Comparison of ENCODE assay signal across 9 mouse cellular contexts in genomic region chr9:96415873-96416570, GRCm38 (mm10). TPM values are rescaled to one million over a fixed set of nuclear protein-coding genes. Genes with fewer than 3 reads are reported as not detected.
DNase-seq lines count a peak whose midpoint lies in the region; ATAC-seq lines count a peak whose summit lies in the region.
"Had no signal": no experiment of that assay in that cellular context is flagged by ENCODE, and none has a peak within 500 bp of the region (broad histone marks: within the 10 kb centered on the region; RNA-seq: fewer than 3 reads in every experiment).

No protein-coding gene starts in this region.

- no peaks in the 10 kb centered on the region for H3K36me3 ChIP-seq in forebrain, embryonic 10.5 days (replicated peaks)
- H3K36me3 ChIP-seq in forebrain, embryonic 13.5 days (ENCODE audit: poor library complexity, severe bottlenecking) = no peaks in the 10 kb centered on the region
- H3K36me3 ChIP-seq in limb, embryonic 15.5 days = no peaks in the 10 kb centered on the region

- ATAC-seq in forebrain, embryonic 13.5 days = no peak
- 0 out of 2 replicates have a peak, but pooled peaks have one; percentile 49 for ATAC-seq in limb, embryonic 15.5 days (ENCODE audit: insufficient number of reproducible peaks, low FRiP score, low TSS enrichment, low read depth)

- no peak overlapping the region for H3K9ac ChIP-seq in forebrain, embryonic 13.5 days
- no peak overlapping the region for H3K9ac ChIP-seq in limb, embryonic 15.5 days

- no peak for DNase-seq in forebrain, embryonic 10.5 days (ENCODE audit: extremely low spot score, low spot score)
- peak; percentile 49 for DNase-seq in retina, postnatal 1 day
- DNase-seq in retina, embryonic 14.5 days (ENCODE audit: low spot score) = no peak
- peak; percentile 68 for DNase-seq in thymus, postnatal 14 days
- DNase-seq in testis, postnatal 10 days (ENCODE audit: low spot score) = no peak
- no peak for DNase-seq in testis, postnatal 14 days (ENCODE audit: low spot score)

- no peaks in the 10 kb centered on the region for H3K9me3 ChIP-seq in forebrain, embryonic 10.5 days
- no peaks in the 10 kb centered on the region for H3K9me3 ChIP-seq in forebrain, embryonic 13.5 days (replicated peaks)
- no peaks in the 10 kb centered on the region for H3K9me3 ChIP-seq in limb, embryonic 15.5 days

- H3K27me3 ChIP-seq in forebrain, embryonic 10.5 days (ENCODE audit: poor library complexity, severe bottlenecking) = no peaks in the 10 kb centered on the region
- H3K27me3 ChIP-seq in forebrain, embryonic 13.5 days = no peaks in the 10 kb centered on the region
- H3K27me3 ChIP-seq in limb, embryonic 15.5 days = no peaks in the 10 kb centered on the region

- 0 out of 2 replicates have a peak overlapping the region, but pooled peaks have one; percentile 25 for H3K27ac ChIP-seq in forebrain, embryonic 10.5 days
- H3K27ac ChIP-seq in forebrain, embryonic 13.5 days = no peak overlapping the region
- peak overlapping the region; percentile 28; the same call in 1 of the 2 replicates for H3K27ac ChIP-seq in limb, embryonic 15.5 days
- H3K27ac ChIP-seq: kidney, postnatal 0 days had no signal

- H3K4me3 ChIP-seq in forebrain, embryonic 10.5 days = no peak overlapping the region
- no peak overlapping the region for H3K4me3 ChIP-seq in forebrain, embryonic 13.5 days
- H3K4me3 ChIP-seq in limb, embryonic 15.5 days = no peak overlapping the region

- 59% methylated on average over 5 of the region's 5 CpGs for WGBS in forebrain, embryonic 10.5 days
- WGBS in forebrain, embryonic 13.5 days = 40% methylated on average over 5 of the region's 5 CpGs
- WGBS in limb, embryonic 15.5 days = 37% methylated on average over 5 of the region's 5 CpGs

- no peak overlapping the region for H3K4me2 ChIP-seq in forebrain, embryonic 13.5 days
- no peak overlapping the region for H3K4me2 ChIP-seq in limb, embryonic 15.5 days

- H3K4me1 ChIP-seq in forebrain, embryonic 10.5 days = peaks cover 8% of the 10 kb centered on the region; the same call in 1 of the 2 replicates
- no peaks in the 10 kb centered on the region for H3K4me1 ChIP-seq in forebrain, embryonic 13.5 days
- peaks cover 4% of the 10 kb centered on the region; the same call in 1 of the 2 replicates for H3K4me1 ChIP-seq in limb, embryonic 15.5 days

RNA-seq across cellular contexts. Expression of gene Atp1b3, which starts 51.8 kb away (rescaled TPM):
- 172 and 176 TPM in 2 replicates for polyA plus RNA-seq in forebrain, embryonic 10.5 days (2016; fragmentation: Nextera tagmentation; extraction: Ambion mirVana)
- polyA plus RNA-seq in forebrain, embryonic 13.5 days (2015; fragmentation: Nextera tagmentation; extraction: Ambion mirVana) = 156 and 158 TPM in 2 replicates
- polyA plus RNA-seq in limb, embryonic 15.5 days (2015; fragmentation: Nextera tagmentation; extraction: Ambion mirVana) = 146 and 157 TPM in 2 replicates

Comparison
In these comparisons a context has a peak if more than half of its experiments do, and no peak if none do; other contexts are left out.
1. DNase-seq: peak in retina, postnatal 1 day (single experiment) and thymus, postnatal 14 days (single experiment); none in forebrain, embryonic 10.5 days (single experiment), retina, embryonic 14.5 days (single experiment), testis, postnatal 10 days (single experiment) and testis, postnatal 14 days (single experiment).